Mouse (Mus musculus): ENCODE data around the gene Alpl.

Alpl gene

GRCm38 (mm10) chr4:137764621-137765020 is 31.6 kb downstream of the Alpl start:
- Histone ChIP-seq H3K36me3 (ENCODE audit: insufficient read depth, low read length) (peaks cover 45% of the 10 kb centered on the region), H3K9me3 (ENCODE audit: low read length) (no peaks in the 10 kb centered on the region), H3K4me1 (replicated peaks; ENCODE audit: low read depth, low read length) (peaks cover 78% of the 10 kb centered on the region), H3K4me3 (replicated peaks; ENCODE audit: low read length) (no peak overlapping the region), H3K27me3 (ENCODE audit: insufficient read depth, low read length) (no peaks in the 10 kb centered on the region)
- TF ChIP-seq CTCF (conservative IDR thresholded peaks at IDR 0.05; ENCODE audit: low read length) (no peak), NANOG (IDR thresholded peaks at IDR 0.05; ENCODE audit: borderline replicate concordance, low read length) (no peak), POU5F1 (IDR thresholded peaks at IDR 0.05; ENCODE audit: borderline replicate concordance, low read length) (no peak)

GRCm38 (mm10) chr4:137763920-137764495 is 32.2 kb downstream of the Alpl start:
- Histone ChIP-seq H3K9me3 (ENCODE audit: low read length) (no peaks in the 10 kb centered on the region), H3K4me3 (replicated peaks; ENCODE audit: low read length) (no peak overlapping the region), H3K36me3 (ENCODE audit: insufficient read depth, low read length) (peaks cover 44% of the 10 kb centered on the region), H3K27me3 (ENCODE audit: insufficient read depth, low read length) (no peaks in the 10 kb centered on the region), H3K4me1 (replicated peaks; ENCODE audit: low read depth, low read length) (peaks cover 77% of the 10 kb centered on the region)
- no peak for TF ChIP-seq POU5F1 (IDR thresholded peaks at IDR 0.05; ENCODE audit: borderline replicate concordance, low read length)
- no peak for TF ChIP-seq NANOG (IDR thresholded peaks at IDR 0.05; ENCODE audit: borderline replicate concordance, low read length)
- TF ChIP-seq CTCF (conservative IDR thresholded peaks at IDR 0.05; ENCODE audit: low read length): no peak

- peaks cover 73% of the 10 kb centered on the region for H3K4me1 ChIP-seq (replicated peaks; ENCODE audit: low read depth, low read length)
- no peaks in the 10 kb centered on the region for H3K9me3 ChIP-seq (ENCODE audit: low read length)
- H3K36me3 ChIP-seq (ENCODE audit: insufficient read depth, low read length): peaks cover 44% of the 10 kb centered on the region
- no peaks in the 10 kb centered on the region for H3K27me3 ChIP-seq (ENCODE audit: insufficient read depth, low read length)
- no peak overlapping the region for H3K4me3 ChIP-seq (replicated peaks; ENCODE audit: low read length)
- no peak for TF ChIP-seq POU5F1 (IDR thresholded peaks at IDR 0.05; ENCODE audit: borderline replicate concordance, low read length)
- TF ChIP-seq NANOG (IDR thresholded peaks at IDR 0.05; ENCODE audit: borderline replicate concordance, low read length): no peak
- no peak for TF ChIP-seq CTCF (conservative IDR thresholded peaks at IDR 0.05; ENCODE audit: low read length)
Observed at GRCm38 (mm10) chr4:137762886-137763285, 33.3 kb downstream of the Alpl start.

GRCm38 (mm10) chr4:137754446-137754845 is 41.7 kb downstream of the Alpl start:
- no peaks in the 10 kb centered on the region for H3K27me3 ChIP-seq (ENCODE audit: insufficient read depth, low read length)
- H3K4me3 ChIP-seq (replicated peaks; ENCODE audit: low read length): no peak overlapping the region
- H3K9me3 ChIP-seq (ENCODE audit: low read length): no peaks in the 10 kb centered on the region
- TF ChIP-seq POU5F1 (IDR thresholded peaks at IDR 0.05; ENCODE audit: borderline replicate concordance, low read length): no peak
- TF ChIP-seq CTCF (conservative IDR thresholded peaks at IDR 0.05; ENCODE audit: low read length): no peak
- TF ChIP-seq NANOG (IDR thresholded peaks at IDR 0.05; ENCODE audit: borderline replicate concordance, low read length): no peak
- H3K4me1 ChIP-seq (replicated peaks; ENCODE audit: low read depth, low read length): peaks cover 67% of the 10 kb centered on the region
- H3K36me3 ChIP-seq (ENCODE audit: insufficient read depth, low read length): peaks cover 95% of the 10 kb centered on the region

GRCm38 (mm10) chr4:137753199-137753598 is 43.0 kb downstream of the Alpl start:
- Histone ChIP-seq H3K27me3 (ENCODE audit: insufficient read depth, low read length) (no peaks in the 10 kb centered on the region), H3K9me3 (ENCODE audit: low read length) (no peaks in the 10 kb centered on the region), H3K4me3 (replicated peaks; ENCODE audit: low read length) (no peak overlapping the region), H3K36me3 (ENCODE audit: insufficient read depth, low read length) (peaks cover 99% of the 10 kb centered on the region), H3K4me1 (replicated peaks; ENCODE audit: low read depth, low read length) (peaks cover 61% of the 10 kb centered on the region)
- no peak for TF ChIP-seq POU5F1 (IDR thresholded peaks at IDR 0.05; ENCODE audit: borderline replicate concordance, low read length)
- no peak for TF ChIP-seq CTCF (conservative IDR thresholded peaks at IDR 0.05; ENCODE audit: low read length)
- no peak for TF ChIP-seq NANOG (IDR thresholded peaks at IDR 0.05; ENCODE audit: borderline replicate concordance, low read length)

- no peak overlapping the region for H3K4me3 ChIP-seq (replicated peaks; ENCODE audit: low read length)
- no peaks in the 10 kb centered on the region for H3K9me3 ChIP-seq (ENCODE audit: low read length)
- TF ChIP-seq POU5F1 (IDR thresholded peaks at IDR 0.05; ENCODE audit: borderline replicate concordance, low read length) (no peak), CTCF (conservative IDR thresholded peaks at IDR 0.05; ENCODE audit: low read length) (no peak), NANOG (IDR thresholded peaks at IDR 0.05; ENCODE audit: borderline replicate concordance, low read length) (no peak)
- no peaks in the 10 kb centered on the region for H3K27me3 ChIP-seq (ENCODE audit: insufficient read depth, low read length)
- peaks cover 99% of the 10 kb centered on the region for H3K36me3 ChIP-seq (ENCODE audit: insufficient read depth, low read length)
- peaks cover 56% of the 10 kb centered on the region for H3K4me1 ChIP-seq (replicated peaks; ENCODE audit: low read depth, low read length)
Observed at GRCm38 (mm10) chr4:137752471-137752870, 43.7 kb downstream of the Alpl start.

GRCm38 (mm10) chr4:137751717-137752116 is 44.5 kb downstream of the Alpl start:
- no peak overlapping the region for H3K4me3 ChIP-seq (replicated peaks; ENCODE audit: low read length)
- no peaks in the 10 kb centered on the region for H3K27me3 ChIP-seq (ENCODE audit: insufficient read depth, low read length)
- H3K36me3 ChIP-seq (ENCODE audit: insufficient read depth, low read length): peaks cover 99% of the 10 kb centered on the region
- no peaks in the 10 kb centered on the region for H3K9me3 ChIP-seq (ENCODE audit: low read length)
- TF ChIP-seq NANOG (IDR thresholded peaks at IDR 0.05; ENCODE audit: borderline replicate concordance, low read length): no peak
- TF ChIP-seq POU5F1 (IDR thresholded peaks at IDR 0.05; ENCODE audit: borderline replicate concordance, low read length): no peak
- no peak for TF ChIP-seq CTCF (conservative IDR thresholded peaks at IDR 0.05; ENCODE audit: low read length)
- peaks cover 51% of the 10 kb centered on the region for H3K4me1 ChIP-seq (replicated peaks; ENCODE audit: low read depth, low read length)

- no peaks in the 10 kb centered on the region for H3K27me3 ChIP-seq (ENCODE audit: insufficient read depth, low read length)
- TF ChIP-seq NANOG (IDR thresholded peaks at IDR 0.05; ENCODE audit: borderline replicate concordance, low read length) (no peak), POU5F1 (IDR thresholded peaks at IDR 0.05; ENCODE audit: borderline replicate concordance, low read length) (no peak), CTCF (conservative IDR thresholded peaks at IDR 0.05; ENCODE audit: low read length) (no peak)
- no peaks in the 10 kb centered on the region for H3K9me3 ChIP-seq (ENCODE audit: low read length)
- H3K4me1 ChIP-seq (replicated peaks; ENCODE audit: low read depth, low read length): peaks cover 49% of the 10 kb centered on the region
- H3K36me3 ChIP-seq (ENCODE audit: insufficient read depth, low read length): peaks cover 99% of the 10 kb centered on the region
- no peak overlapping the region for H3K4me3 ChIP-seq (replicated peaks; ENCODE audit: low read length)
Observed at GRCm38 (mm10) chr4:137751310-137751709, 44.9 kb downstream of the Alpl start.

- Histone ChIP-seq H3K9me3 (ENCODE audit: low read length) (no peaks in the 10 kb centered on the region), H3K4me3 (replicated peaks; ENCODE audit: low read length) (no peak overlapping the region)
- no peak for TF ChIP-seq CTCF (conservative IDR thresholded peaks at IDR 0.05; ENCODE audit: low read length)
- TF ChIP-seq POU5F1 (IDR thresholded peaks at IDR 0.05; ENCODE audit: borderline replicate concordance, low read length): no peak
- TF ChIP-seq NANOG (IDR thresholded peaks at IDR 0.05; ENCODE audit: borderline replicate concordance, low read length): no peak
Observed at GRCm38 (mm10) chr4:137750121-137750520, 46.1 kb downstream of the Alpl start.

More at GRCm38 (mm10) chr4:137750121-137750520, 46.1 kb downstream of the Alpl start:
- H3K4me1 ChIP-seq (replicated peaks; ENCODE audit: low read depth, low read length): peaks cover 44% of the 10 kb centered on the region
- peaks cover 99% of the 10 kb centered on the region for H3K36me3 ChIP-seq (ENCODE audit: insufficient read depth, low read length)
- no peaks in the 10 kb centered on the region for H3K27me3 ChIP-seq (ENCODE audit: insufficient read depth, low read length)

Measured in E14TG2a.4 (cell line).